Mouse (Mus musculus) E14TG2a.4 (cell line): ENCODE results near the gene Syn1.

Source experiments
- CTCF ChIP-seq: conservative IDR thresholded peaks from 2 replicates; pipeline ENCODE4 v1.5.1; 2014; ENCODE audit warnings: low read length
- POU5F1 ChIP-seq: IDR thresholded peaks from 2 replicates; pipeline ENCODE4 v1.6.1; 2014; ENCODE audit warnings: low read length, borderline replicate concordance

- TF ChIP-seq CTCF, result no peak
- TF ChIP-seq POU5F1, result no peak
Observed at GRCm38 (mm10) chrX:20863161-20864101, 57.4 kb downstream of the Syn1 start.
